Mouse (Mus musculus) splenic B cell, adult 2 months (primary cell): ENCODE data around the gene Arrdc2.

Experiments
- DNase-seq: peaks from one replicate; pipeline ENCODE4 v3.0.0-alpha.2; 2011; ENCODE audit warnings: low read depth, low spot score
- H3K27me3 ChIP-seq: 2 replicates; pipeline ENCODE4 v1.6.1; 2012; ENCODE audit warnings: mild to moderate bottlenecking, low read length, moderate library complexity, mixed read lengths; ENCODE audit not compliant: control insufficient read depth, poor library complexity, insufficient read depth, severe bottlenecking
- H3K36me3 ChIP-seq: 2 replicates; pipeline ENCODE4 v1.6.1; 2012; ENCODE audit warnings: mild to moderate bottlenecking, low read length, moderate library complexity, mixed read lengths; ENCODE audit not compliant: control insufficient read depth, poor library complexity, insufficient read depth, severe bottlenecking

Gene Arrdc2

GRCm38 (mm10) chr8:70869601-70870041 is 30.1 kb upstream of the Arrdc2 start:
- no peaks in the 10 kb centered on the region for H3K27me3 ChIP-seq
- DNase-seq, result peak; percentile 91
- no peaks in the 10 kb centered on the region for H3K36me3 ChIP-seq

- Histone ChIP-seq H3K27me3 (no peaks in the 10 kb centered on the region), H3K36me3 (no peaks in the 10 kb centered on the region)
- no peak for DNase-seq
These were observed 29.7 kb upstream of the Arrdc2 start for GRCm38 (mm10) chr8:70869199-70869571.

- Histone ChIP-seq H3K36me3 (no peaks in the 10 kb centered on the region), H3K27me3 (no peaks in the 10 kb centered on the region)
- peak; percentile 82 for DNase-seq
These were observed 29.2 kb upstream of the Arrdc2 start for GRCm38 (mm10) chr8:70868559-70869198.

- H3K27me3 ChIP-seq, result 0 out of 2 replicates have a peak, but pooled peaks cover 1% of the 10 kb centered on the region
- no peak for DNase-seq
- no peaks in the 10 kb centered on the region for H3K36me3 ChIP-seq
These were observed 27.0 kb upstream of the Arrdc2 start for GRCm38 (mm10) chr8:70866566-70866965.

- DNase-seq, result no peak
- H3K36me3 ChIP-seq, result no peaks in the 10 kb centered on the region
- H3K27me3 ChIP-seq, result 0 out of 2 replicates have a peak, but pooled peaks cover 1% of the 10 kb centered on the region
These were observed 26.5 kb upstream of the Arrdc2 start for GRCm38 (mm10) chr8:70866001-70866520.

- peak; percentile 100 for DNase-seq
- H3K27me3 ChIP-seq, result 0 out of 2 replicates have a peak, but pooled peaks cover 1% of the 10 kb centered on the region
- H3K36me3 ChIP-seq, result no peaks in the 10 kb centered on the region
These were observed 26.0 kb upstream of the Arrdc2 start for GRCm38 (mm10) chr8:70865350-70866000.

GRCm38 (mm10) chr8:70864712-70865221 is 25.2 kb upstream of the Arrdc2 start:
- DNase-seq, result peak; percentile 48
- Histone ChIP-seq H3K27me3 (0 out of 2 replicates have a peak, but pooled peaks cover 1% of the 10 kb centered on the region), H3K36me3 (no peaks in the 10 kb centered on the region)

- DNase-seq, result peak; percentile 46
- H3K27me3 ChIP-seq, result 0 out of 2 replicates have a peak, but pooled peaks cover 1% of the 10 kb centered on the region
- H3K36me3 ChIP-seq, result no peaks in the 10 kb centered on the region
These were observed 24.6 kb upstream of the Arrdc2 start for GRCm38 (mm10) chr8:70863956-70864711.

- DNase-seq, result peak; percentile 51
- no peaks in the 10 kb centered on the region for H3K36me3 ChIP-seq
- H3K27me3 ChIP-seq, result 0 out of 2 replicates have a peak, but pooled peaks cover 1% of the 10 kb centered on the region
These were observed 23.5 kb upstream of the Arrdc2 start, which contains the start of gene Kcnn1 for GRCm38 (mm10) chr8:70862824-70863641. Gene Kcnn1, minus strand, starts transcription at chr8:70863258.

- no peak for DNase-seq
- Histone ChIP-seq H3K36me3 (no peaks in the 10 kb centered on the region), H3K27me3 (no peaks in the 10 kb centered on the region)
These were observed 18.0 kb upstream of the Arrdc2 start for GRCm38 (mm10) chr8:70857516-70857915.

- Histone ChIP-seq H3K36me3 (no peaks in the 10 kb centered on the region), H3K27me3 (no peaks in the 10 kb centered on the region)
- DNase-seq, result no peak
These were observed 17.1 kb upstream of the Arrdc2 start for GRCm38 (mm10) chr8:70856541-70857197.

- Histone ChIP-seq H3K27me3 (no peaks in the 10 kb centered on the region), H3K36me3 (no peaks in the 10 kb centered on the region)
- DNase-seq, result no peak
These were observed 16.5 kb upstream of the Arrdc2 start for GRCm38 (mm10) chr8:70856028-70856427.

- peak; percentile 81 for DNase-seq
- no peaks in the 10 kb centered on the region for H3K36me3 ChIP-seq
- H3K27me3 ChIP-seq, result no peaks in the 10 kb centered on the region
These were observed 14.3 kb upstream of the Arrdc2 start for GRCm38 (mm10) chr8:70853863-70854262.
